Mouse (Mus musculus) embryonic facial prominence, embryonic 10.5 days (tissue): ENCODE measurements around the gene Ypel3. TPM values are rescaled to one million over a fixed set of nuclear protein-coding genes. Genes with fewer than 3 reads are reported as not detected.
A peak's percentile ranks its signal among the peaks of the same experiment; 100 is the strongest.
"Not testable (repeated sequence)": the region's sequence is repeated elsewhere in the genome, so short reads cannot be mapped to it uniquely, and the experiment has no call there.

ENCODE experiments used
- DNase-seq: peaks from one replicate; pipeline ENCODE4 v3.0.0-alpha.2; 2017; ENCODE audit warnings: low spot score
- H3K27ac ChIP-seq: fragments of 300-500 bp; sonication (generic); replicated peaks from 2 replicates; pipeline ENCODE4 v1.5.1; 2016; ENCODE audit warnings: mild to moderate bottlenecking
- H3K27me3 ChIP-seq: fragments of 300-500 bp; sonication (generic); replicated peaks from 2 replicates; pipeline ENCODE4 v1.6.1; 2016; ENCODE audit warnings: low read depth, mild to moderate bottlenecking; ENCODE audit not compliant: poor library complexity, severe bottlenecking
- H3K36me3 ChIP-seq: fragments of 300-500 bp; sonication (generic); replicated peaks from 2 replicates; pipeline ENCODE4 v1.6.1; 2016; ENCODE audit warnings: mild to moderate bottlenecking, moderate library complexity
- H3K4me1 ChIP-seq: fragments of 300-500 bp; sonication (generic); 2 replicates; pipeline ENCODE4 v1.6.1; 2016
- H3K4me3 ChIP-seq: fragments of 300-500 bp; sonication (generic); 2 replicates; pipeline ENCODE4 v1.5.1; 2016; ENCODE audit warnings: mild to moderate bottlenecking, moderate library complexity
- H3K9me3 ChIP-seq: fragments of 300-500 bp; sonication (generic); 2 replicates; pipeline ENCODE4 v1.6.1; 2016; ENCODE audit warnings: mild to moderate bottlenecking
- WGBS: fragments of 180-500 bp; shearing (Covaris S2); methylation state at CpG from one replicate; pipeline ENCODE4 v1.1.7; 2016; 5-methylcytosine and 5-hydroxymethylcytosine counted together
- polyA plus RNA-seq: library from polyadenylated mRNA; unstranded; fragments of >200 nt; fragmentation: Nextera tagmentation; extraction: Ambion mirVana; gene quantifications from 2 replicates; pipeline ENCODE4 v1.2.1, GENCODE M21; 2016

The Ypel3 gene
- polyA plus RNA-seq, 1 experiment from 2014 or later = 64.4 TPM

- Histone ChIP-seq H3K4me1 (peaks cover 38% of the 10 kb centered on the region), H3K9me3 (no peaks in the 10 kb centered on the region), H3K4me3 (no peak overlapping the region), H3K36me3 (peaks cover 47% of the 10 kb centered on the region), H3K27me3 (no peaks in the 10 kb centered on the region), H3K27ac (no peak overlapping the region)
- DNase-seq = no peak
- WGBS = 89% methylated on average over 2 of the region's 2 CpGs
Measured at GRCm38 (mm10) chr7:126773351-126773750, 3.4 kb upstream of the Ypel3 start.

GRCm38 (mm10) chr7:126774463-126774862 lies 2.3 kb upstream of the Ypel3 start:
- Histone ChIP-seq H3K4me3 (no peak overlapping the region), H3K4me1 (peaks cover 44% of the 10 kb centered on the region), H3K27me3 (no peaks in the 10 kb centered on the region), H3K36me3 (peaks cover 39% of the 10 kb centered on the region), H3K9me3 (no peaks in the 10 kb centered on the region), H3K27ac (no peak overlapping the region)
- no peak for DNase-seq
- 85% methylated on average over 2 of the region's 2 CpGs for WGBS

- Histone ChIP-seq H3K36me3 (peaks cover 30% of the 10 kb centered on the region), H3K4me1 (peaks cover 53% of the 10 kb centered on the region), H3K27me3 (no peaks in the 10 kb centered on the region), H3K27ac (peak overlapping the region; percentile 95), H3K4me3 (peak overlapping the region; percentile 85; the same call in 1 of the 2 replicates), H3K9me3 (no peaks in the 10 kb centered on the region)
- WGBS = 82% methylated on average over 10 of the region's 10 CpGs
- no peak for DNase-seq
Measured at GRCm38 (mm10) chr7:126775185-126775977, 1.4 kb upstream of the Ypel3 start.

GRCm38 (mm10) chr7:126775978-126776234 lies 849 bp upstream of the Ypel3 start:
- DNase-seq = no peak
- Histone ChIP-seq H3K36me3 (peaks cover 25% of the 10 kb centered on the region), H3K27me3 (no peaks in the 10 kb centered on the region), H3K4me3 (peak overlapping the region; percentile 85), H3K9me3 (no peaks in the 10 kb centered on the region), H3K27ac (peak overlapping the region; percentile 95), H3K4me1 (peaks cover 59% of the 10 kb centered on the region)
- WGBS = 64% methylated on average over 3 of the region's 3 CpGs

GRCm38 (mm10) chr7:126777476-126777875 lies 721 bp downstream of the Ypel3 start:
- 39% methylated on average over 10 of the region's 10 CpGs for WGBS
- peaks cover 74% of the 10 kb centered on the region for H3K4me1 ChIP-seq

GRCm38 (mm10) chr7:126778147-126778546 lies 1.4 kb downstream of the Ypel3 start:
- 84% methylated on average over 3 of the region's 3 CpGs for WGBS
- Histone ChIP-seq H3K4me1 (peaks cover 81% of the 10 kb centered on the region), H3K27ac (peak overlapping the region; percentile 95; the same call in 1 of the 2 replicates)

More at GRCm38 (mm10) chr7:126777476-126777875, 721 bp downstream of the Ypel3 start:
- no peak for DNase-seq
- no peaks in the 10 kb centered on the region for H3K9me3 ChIP-seq
- peak overlapping the region; percentile 95 for H3K27ac ChIP-seq
- H3K4me3 ChIP-seq = peak overlapping the region; percentile 85
- peaks cover 22% of the 10 kb centered on the region for H3K36me3 ChIP-seq
- no peaks in the 10 kb centered on the region for H3K27me3 ChIP-seq

GRCm38 (mm10) chr7:126779101-126779500 lies 2.3 kb downstream of the Ypel3 start:
- not testable (repeated sequence) for H3K4me3 ChIP-seq, DNase-seq, H3K9me3 ChIP-seq, H3K27me3 ChIP-seq
- Histone ChIP-seq H3K36me3 (peaks cover 25% of the 10 kb centered on the region), H3K4me1 (peaks cover 82% of the 10 kb centered on the region), H3K27ac (peak overlapping the region; percentile 84; the same call in 1 of the 2 replicates)
- WGBS = 87% methylated on average over 7 of the region's 7 CpGs

More at GRCm38 (mm10) chr7:126778147-126778546, 1.4 kb downstream of the Ypel3 start:
- H3K9me3 ChIP-seq = no peaks in the 10 kb centered on the region
- DNase-seq = no peak
- H3K4me3 ChIP-seq = peak overlapping the region; percentile 85
- H3K27me3 ChIP-seq = no peaks in the 10 kb centered on the region
- peaks cover 22% of the 10 kb centered on the region for H3K36me3 ChIP-seq

GRCm38 (mm10) chr7:126779983-126780970 lies 3.5 kb downstream of the Ypel3 start:
- Histone ChIP-seq H3K27me3 (no peaks in the 10 kb centered on the region), H3K4me3 (peak overlapping the region; percentile 62), H3K4me1 (peaks cover 73% of the 10 kb centered on the region), H3K9me3 (no peaks in the 10 kb centered on the region), H3K27ac (peak overlapping the region; percentile 84), H3K36me3 (peaks cover 37% of the 10 kb centered on the region)
- peak; percentile 94 for DNase-seq
- 2% methylated on average over 21 of the region's 21 CpGs for WGBS

GRCm38 (mm10) chr7:126780971-126781635 lies 4.3 kb downstream of the Ypel3 start, which contains the start of gene Tbx6:
TSS of gene Tbx6 (plus strand) at chr7:126781483.
- H3K4me1 ChIP-seq = peaks cover 65% of the 10 kb centered on the region
- H3K27ac ChIP-seq = peak within 1 kb of the TSS; percentile 84
- H3K4me3 ChIP-seq = peak within 1 kb of the TSS; percentile 62
- peaks cover 41% of the 10 kb centered on the region for H3K36me3 ChIP-seq
- 6% methylated on average over 22 of the region's 22 CpGs for WGBS
- peak; percentile 58 for DNase-seq
- no peaks in the 10 kb centered on the region for H3K9me3 ChIP-seq
- no peaks in the 10 kb centered on the region for H3K27me3 ChIP-seq

- no peak for DNase-seq
- 34% methylated on average over 11 of the region's 11 CpGs for WGBS
Measured at GRCm38 (mm10) chr7:126781661-126782370, 5.1 kb downstream of the Ypel3 start.

GRCm38 (mm10) chr7:126782693-126783092 lies 5.9 kb downstream of the Ypel3 start:
- DNase-seq = no peak
- H3K36me3 ChIP-seq = peaks cover 57% of the 10 kb centered on the region
- WGBS = 91% methylated on average over 13 of the region's 13 CpGs

More at GRCm38 (mm10) chr7:126781661-126782370, 5.1 kb downstream of the Ypel3 start:
- Histone ChIP-seq H3K4me1 (peaks cover 59% of the 10 kb centered on the region), H3K36me3 (peaks cover 48% of the 10 kb centered on the region), H3K9me3 (no peaks in the 10 kb centered on the region), H3K27ac (peak overlapping the region; percentile 84), H3K4me3 (peak overlapping the region; percentile 62), H3K27me3 (no peaks in the 10 kb centered on the region)

More at GRCm38 (mm10) chr7:126782693-126783092, 5.9 kb downstream of the Ypel3 start:
- H3K4me1 ChIP-seq = peaks cover 50% of the 10 kb centered on the region
- no peak overlapping the region; the same call in 1 of the 2 replicates for H3K4me3 ChIP-seq
- no peak overlapping the region; the same call in 1 of the 2 replicates for H3K27ac ChIP-seq
- H3K27me3 ChIP-seq = no peaks in the 10 kb centered on the region
- H3K9me3 ChIP-seq = no peaks in the 10 kb centered on the region
